11 mouse cellular contexts compared by ENCODE assay signal in the genomic region with DNA sequence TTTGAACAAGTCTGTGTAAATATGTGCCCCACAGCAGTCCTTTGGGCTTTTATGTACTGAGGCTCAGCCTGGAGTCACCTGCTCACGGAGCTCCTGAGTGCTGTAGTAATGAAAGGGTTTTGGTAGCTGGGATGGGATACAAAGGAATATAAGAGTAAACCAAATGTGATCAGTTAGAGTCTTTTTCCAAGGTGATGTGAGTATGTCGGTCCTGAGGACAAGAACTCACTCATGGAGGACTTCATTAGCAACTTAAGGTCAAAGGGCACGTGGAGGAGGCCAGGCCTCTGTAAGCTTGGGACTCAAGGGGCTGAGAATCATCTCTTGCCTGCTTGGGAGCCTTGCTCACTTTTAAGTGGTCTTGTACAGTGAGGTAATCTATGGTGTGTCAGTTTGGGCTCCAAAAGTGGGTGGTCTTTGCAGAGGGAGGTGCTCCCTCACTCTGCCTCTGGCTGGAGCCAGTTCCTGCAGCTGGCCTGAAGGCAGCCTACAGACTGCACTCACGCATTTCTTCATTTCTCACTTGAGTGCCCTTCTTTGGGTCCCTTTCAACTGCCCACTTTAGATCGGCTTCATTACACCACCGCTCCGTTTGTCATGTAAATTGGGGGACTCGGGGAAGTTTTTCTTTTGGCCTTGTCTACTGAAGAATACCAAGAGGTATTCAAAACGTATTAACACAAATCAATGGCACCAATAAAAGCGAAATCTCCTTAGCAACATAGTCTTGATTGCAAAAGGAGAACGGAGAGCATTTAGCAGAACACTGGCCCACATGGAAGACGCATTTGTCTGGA. TPM values are rescaled to one million over a fixed set of nuclear protein-coding genes. Genes with fewer than 3 reads are reported as not detected.
DNase-seq lines count a peak whose midpoint lies in the region; ATAC-seq lines count a peak whose summit lies in the region.
"Had no signal": no experiment of that assay in that cellular context is flagged by ENCODE, and none has a peak within 500 bp of the region (broad histone marks: within the 10 kb centered on the region; RNA-seq: fewer than 3 reads in every experiment).

No protein-coding gene starts in this region.

- no peaks in the 10 kb centered on the region for H3K9me3 ChIP-seq in forebrain, embryonic 13.5 days (replicated peaks)
- no peaks in the 10 kb centered on the region for H3K9me3 ChIP-seq in midbrain, embryonic 12.5 days
- no peaks in the 10 kb centered on the region for H3K9me3 ChIP-seq in heart, embryonic 11.5 days (replicated peaks; ENCODE audit: control insufficient read depth, low read length)
- H3K9me3 ChIP-seq: lung, embryonic 15.5 days had no signal

- H3K27me3 ChIP-seq in forebrain, embryonic 13.5 days, result peaks cover 57% of the 10 kb centered on the region
- H3K27me3 ChIP-seq in midbrain, embryonic 12.5 days, result peaks cover 88% of the 10 kb centered on the region
- no peaks in the 10 kb centered on the region for H3K27me3 ChIP-seq in heart, embryonic 11.5 days (ENCODE audit: control insufficient read depth, insufficient read depth, low read length)
- H3K27me3 ChIP-seq: lung, embryonic 15.5 days; Patski had no signal

- no peak overlapping the region for H3K4me2 ChIP-seq in forebrain, embryonic 13.5 days
- no peak overlapping the region for H3K4me2 ChIP-seq in midbrain, embryonic 12.5 days (replicated peaks)
- no peak overlapping the region for H3K4me2 ChIP-seq in heart, embryonic 11.5 days
- H3K4me2 ChIP-seq: lung, embryonic 15.5 days had no signal

- H3K4me1 ChIP-seq in forebrain, embryonic 13.5 days, result peaks cover 36% of the 10 kb centered on the region
- peaks cover 24% of the 10 kb centered on the region for H3K4me1 ChIP-seq in midbrain, embryonic 12.5 days
- H3K4me1 ChIP-seq in heart, embryonic 11.5 days (ENCODE audit: control insufficient read depth, insufficient read depth, low read length), result no peaks in the 10 kb centered on the region
- H3K4me1 ChIP-seq: lung, embryonic 15.5 days had no signal

- no peak overlapping the region for H3K27ac ChIP-seq in forebrain, embryonic 13.5 days
- no peak overlapping the region for H3K27ac ChIP-seq in midbrain, embryonic 12.5 days (replicated peaks)
- H3K27ac ChIP-seq in heart, embryonic 11.5 days (ENCODE audit: low read depth, low read length), result no peak overlapping the region
- H3K27ac ChIP-seq: lung, embryonic 15.5 days had no signal

- H3K9ac ChIP-seq in forebrain, embryonic 13.5 days, result no peak overlapping the region
- H3K9ac ChIP-seq in midbrain, embryonic 12.5 days (replicated peaks), result no peak overlapping the region
- H3K9ac ChIP-seq in heart, embryonic 11.5 days (ENCODE audit: low read depth, low read length), result no peak overlapping the region
- H3K9ac ChIP-seq: lung, embryonic 15.5 days had no signal

- H3K36me3 ChIP-seq in forebrain, embryonic 13.5 days (ENCODE audit: poor library complexity, severe bottlenecking), result peaks cover 20% of the 10 kb centered on the region
- peaks cover 11% of the 10 kb centered on the region; the same call in 1 of the 2 replicates for H3K36me3 ChIP-seq in midbrain, embryonic 12.5 days
- H3K36me3 ChIP-seq in heart, embryonic 11.5 days (ENCODE audit: control insufficient read depth, insufficient read depth, low read length), result peaks cover 5% of the 10 kb centered on the region; the same call in 1 of the 2 replicates

- 7% methylated on average over 12 of the region's 12 CpGs for WGBS in forebrain, embryonic 13.5 days
- WGBS in midbrain, embryonic 12.5 days, result 13% methylated on average over 12 of the region's 12 CpGs
- 82% methylated on average over 12 of the region's 12 CpGs for WGBS in heart, embryonic 11.5 days (ENCODE audit: insufficient replicate concordance)

- DNase-seq in heart, adult 11 months, result peak; percentile 82
- DNase-seq in heart, adult 9 months (ENCODE audit: low spot score in 2 of 2), result no peak
- peak; percentile 83 for DNase-seq in ES-CJ7 (ENCODE audit: low read depth, low spot score)
- DNase-seq in layer of hippocampus, adult 9-10 months (ENCODE audit: low spot score), result no peak
- DNase-seq in thymus, postnatal 0 days (ENCODE audit: low spot score), result no peak
- DNase-seq: gastrocnemius, postnatal 36 days had no signal

- ATAC-seq in forebrain, embryonic 13.5 days, result peak; percentile 92
- ATAC-seq in midbrain, embryonic 12.5 days (ENCODE audit: low FRiP score, low read depth), result peak; percentile 90
- ATAC-seq in heart, embryonic 11.5 days (replicated peaks; ENCODE audit: insufficient number of reproducible peaks, low FRiP score, low TSS enrichment), result no peak
- ATAC-seq: Patski had no signal

- no peak overlapping the region for H3K4me3 ChIP-seq in forebrain, embryonic 13.5 days
- H3K4me3 ChIP-seq in midbrain, embryonic 12.5 days, result no peak overlapping the region
- H3K4me3 ChIP-seq in heart, embryonic 11.5 days (ENCODE audit: low read depth, low read length), result no peak overlapping the region
- H3K4me3 ChIP-seq: lung, embryonic 15.5 days had no signal

RNA-seq across cellular contexts. Expression of a gene that starts 45.7 kb away (rescaled TPM):
- polyA plus RNA-seq in forebrain, embryonic 13.5 days (2015; fragmentation: Nextera tagmentation; extraction: Ambion mirVana), result 30.9 and 37.7 TPM in 2 replicates
- polyA plus RNA-seq in midbrain, embryonic 12.5 days (2016; fragmentation: Nextera tagmentation; extraction: Ambion mirVana), result 33.3 and 44.7 TPM in 2 replicates
- 28.7 and 28.8 TPM in 2 replicates for polyA plus RNA-seq in heart, embryonic 11.5 days (2014; fragmentation: Nextera tagmentation; extraction: Ambion mirVana)
- 62.4 and 65.0 TPM in 2 replicates for polyA plus RNA-seq in thymus, postnatal 0 days (2015; fragmentation: Nextera tagmentation; extraction: Ambion mirVana)

Comparison
In these comparisons a context has a peak if more than half of its experiments do, and no peak if none do; other contexts are left out.
1. DNase-seq: peak in heart, adult 11 months (single experiment) and ES-CJ7 (single experiment); none in heart, adult 9 months (0 of 2), layer of hippocampus, adult 9-10 months (single experiment) and thymus, postnatal 0 days (single experiment).